Mouse (Mus musculus) heart, adult 10 weeks (tissue): ENCODE results near the gene Tmbim6. TPM values are rescaled to one million over a fixed set of nuclear protein-coding genes. Genes with fewer than 3 reads are reported as not detected.

ENCODE experiments used
- polyA plus RNA-seq: library from polyadenylated mRNA; stranded (reverse); fragments of 350-450 nt; fragmentation: Illumina TruSeq; extraction: RNeasy Lipid Tissue Mini Kit (QIAGEN cat#74804); gene quantifications from one replicate; pipeline ENCODE4 v1.2.3, GENCODE M21; 2014; ENCODE audit warnings: low read depth, low replicate concordance

Gene Tmbim6
- polyA plus RNA-seq, result 191 TPM

DNA sequence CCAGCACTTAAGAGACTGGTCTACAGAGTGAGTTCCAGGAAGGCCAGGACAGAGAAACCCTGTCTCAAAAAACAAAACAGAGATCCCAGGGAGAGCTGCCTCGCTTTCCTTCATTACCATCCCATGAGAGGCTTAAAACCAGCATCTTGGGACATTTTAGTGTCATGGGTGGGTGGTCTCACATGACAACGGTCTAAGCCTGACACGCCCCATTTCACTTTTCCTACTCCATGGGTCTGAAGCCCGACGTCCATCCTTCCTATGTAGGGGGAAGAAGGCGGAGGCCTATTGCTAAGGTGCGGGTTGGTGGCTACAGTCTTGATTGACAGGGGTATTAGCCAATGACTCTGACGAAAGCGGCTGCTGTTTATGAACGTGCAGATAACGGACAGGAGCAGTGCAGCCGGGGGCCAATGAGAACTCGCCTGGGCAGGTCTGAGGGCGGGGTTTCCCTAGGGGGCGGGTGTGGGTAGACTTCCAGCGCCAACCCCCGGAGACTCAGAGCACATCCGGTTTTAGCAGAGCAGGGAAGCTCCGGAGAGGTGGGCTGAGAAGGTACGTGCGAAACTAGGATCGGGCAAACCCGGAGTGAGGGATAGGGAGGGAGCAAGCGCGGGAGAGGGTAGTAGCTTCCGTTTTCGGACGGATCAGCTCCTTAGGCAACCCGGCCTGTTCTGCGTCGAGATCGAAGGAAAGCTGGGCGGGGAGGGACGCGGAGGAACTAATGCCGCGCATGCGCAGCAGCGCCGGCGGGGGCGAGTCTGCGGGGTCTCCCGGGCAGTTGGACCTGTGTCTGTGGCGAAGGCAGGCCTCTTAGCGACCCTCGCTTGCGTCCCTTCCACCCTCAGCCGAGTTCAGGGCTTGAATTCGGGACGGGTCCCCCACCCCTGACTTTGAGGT is at the start of gene Tmbim6:
TSS of gene Tmbim6 (plus strand) at position 397 of the 900 bp plus-strand sequence.

GRCm38 (mm10) chr15:99370259-99370691 is 22.4 kb upstream of the Tmbim6 start, which contains the start of gene Fmnl3:
Gene Fmnl3, minus strand, starts transcription at chr15:99370482.

GRCm38 (mm10) chr15:99457606-99458401 is 65.1 kb downstream of the Tmbim6 start, which contains the start of gene Nckap5l:
Gene Nckap5l, minus strand, starts transcription at chr15:99457748.

Other genes with a start within 250 kb of the Tmbim6 start
- gene Kcnh3, start 168.0 kb upstream of the Tmbim6 start, polyA plus RNA-seq, result 0.10 TPM
- gene Mcrs1, start 140.9 kb upstream of the Tmbim6 start, polyA plus RNA-seq, result 55.8 TPM
- gene Prpf40b, start 97.8 kb upstream of the Tmbim6 start, polyA plus RNA-seq, result 37.3 TPM
- not detected for gene Fam186b, start 97.0 kb upstream of the Tmbim6 start, polyA plus RNA-seq
- 16.8 TPM for gene Fmnl3, start 22.4 kb upstream of the Tmbim6 start, polyA plus RNA-seq
- gene Nckap5l, start 64.9 kb downstream of the Tmbim6 start, polyA plus RNA-seq, result 3.4 TPM
- gene Bcdin3d, start 81.8 kb downstream of the Tmbim6 start, polyA plus RNA-seq, result 3.9 TPM
- 0.31 TPM for gene Faim2, start 135.3 kb downstream of the Tmbim6 start, polyA plus RNA-seq
- gene Aqp2, start 186.2 kb downstream of the Tmbim6 start, polyA plus RNA-seq, result not detected
- not detected for gene Aqp5, start 197.9 kb downstream of the Tmbim6 start, polyA plus RNA-seq
- gene Aqp6, start 208.5 kb downstream of the Tmbim6 start, polyA plus RNA-seq, result not detected